Mouse (Mus musculus): Measurements from ENCODE around the gene Ppp1r15a.

- no peak for TF ChIP-seq USF1 (IDR thresholded peaks at IDR 0.05; ENCODE audit: low read depth)
- no peak for TF ChIP-seq CTCF (IDR thresholded peaks at IDR 0.05; ENCODE audit: control insufficient read depth, insufficient read depth, insufficient read length)
- TF ChIP-seq FOSL1 (IDR thresholded peaks at IDR 0.05; ENCODE audit: insufficient read depth, low read length, poor library complexity, severe bottlenecking), result no peak
- TF ChIP-seq MAX (IDR thresholded peaks at IDR 0.05), result no peak
- no peak for TF ChIP-seq MYOD1 (IDR thresholded peaks at IDR 0.05; ENCODE audit: control insufficient read depth, insufficient read length, low read depth)
- TF ChIP-seq MYOG (IDR thresholded peaks at IDR 0.05; ENCODE audit: control insufficient read depth, extremely low read depth, insufficient read length), result no peak
- no peak for TF ChIP-seq CEBPB (IDR thresholded peaks at IDR 0.05; ENCODE audit: low read depth)
Observed at GRCm38 (mm10) chr7:45553990-45554389, 27.9 kb upstream of the Ppp1r15a start.

Data from C2C12 (cell line).